Mouse (Mus musculus) erythroblast, embryonic 14.5 days (primary cell): Measurements from ENCODE around the gene Eng.

Experiments
- GATA1 ChIP-seq: IDR thresholded peaks from 2 replicates; pipeline ENCODE4 v1.6.1; 2012; ENCODE audit warnings: low read length, inconsistent platforms, mixed read lengths
- TAL1 ChIP-seq: IDR thresholded peaks from 3 replicates; pipeline ENCODE4 v1.6.1; 2012; ENCODE audit warnings: low read length, inconsistent platforms, mixed read lengths

DNA sequence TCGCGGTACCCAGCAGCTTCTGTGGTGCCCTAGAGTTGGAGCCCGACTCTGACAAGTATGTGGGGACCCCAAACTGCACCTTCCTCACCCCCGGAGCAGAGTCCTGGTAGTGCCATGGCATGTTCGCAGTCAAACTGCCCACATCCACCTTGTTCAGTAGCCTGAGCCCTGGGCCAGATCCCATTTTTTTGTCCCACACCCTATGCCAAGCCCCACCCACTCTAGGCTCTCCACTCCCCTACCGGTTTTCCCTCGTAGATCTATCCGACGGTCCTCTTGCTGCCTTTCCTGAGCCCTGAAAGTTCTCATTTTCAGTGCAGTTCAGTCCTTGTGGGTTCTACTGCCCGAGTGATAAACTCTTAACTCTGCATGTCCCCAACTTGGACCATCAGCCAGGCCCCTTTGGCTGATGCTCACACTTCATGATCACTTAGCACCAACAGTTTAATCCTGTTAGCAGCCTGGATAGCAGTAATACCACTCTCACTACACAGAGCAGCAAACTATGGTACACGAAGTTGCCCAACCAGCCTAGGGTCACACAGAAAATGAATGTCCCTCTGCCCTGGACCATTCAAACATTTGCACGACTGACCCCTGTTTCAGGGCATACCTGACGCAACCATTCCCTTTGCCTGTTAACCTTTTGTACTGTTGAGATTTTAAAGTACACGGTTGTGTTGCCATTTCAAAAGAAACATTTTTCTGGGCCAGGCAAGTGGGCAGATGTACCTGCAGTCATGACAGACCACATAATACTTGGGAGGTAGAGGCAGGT, 54.8 kb downstream of the Eng start:
- TF ChIP-seq TAL1 = no peak
- no peak for TF ChIP-seq GATA1
